Mouse (Mus musculus) liver, adult 2 months (tissue): Measurements from ENCODE around the gene Ren1. TPM values are rescaled to one million over a fixed set of nuclear protein-coding genes. Genes with fewer than 3 reads are reported as not detected.

Source experiments
- DNase-seq: peaks from one replicate; pipeline ENCODE4 v3.0.0-alpha.2; 2011; ENCODE audit warnings: low read depth, low spot score; ENCODE audit errors: extremely low read depth
- H3K27ac ChIP-seq: fragments of 200-500 bp; replicated peaks from 2 replicates; pipeline ENCODE4 v1.5.1; 2012; ENCODE audit warnings: low read depth, mild to moderate bottlenecking, control low read depth, inconsistent platforms, low read length; ENCODE audit not compliant: insufficient read depth
- H3K27me3 ChIP-seq: fragments of 200-500 bp; 2 replicates; pipeline ENCODE4 v1.6.1; 2012; ENCODE audit warnings: mild to moderate bottlenecking, moderate library complexity, low read length, inconsistent platforms; ENCODE audit not compliant: control insufficient read depth, insufficient read depth
- H3K36me3 ChIP-seq: fragments of 200-500 bp; 2 replicates; pipeline ENCODE4 v1.6.1; 2012; ENCODE audit warnings: low read length, inconsistent platforms; ENCODE audit not compliant: control insufficient read depth, insufficient read depth
- H3K4me1 ChIP-seq: fragments of 200-500 bp; 2 replicates; pipeline ENCODE4 v1.6.1; 2011; ENCODE audit warnings: low read length; ENCODE audit not compliant: control insufficient read depth, insufficient read depth
- H3K4me3 ChIP-seq: fragments of 200-500 bp; 2 replicates; pipeline ENCODE4 v1.5.1; 2011; ENCODE audit warnings: low read depth, mild to moderate bottlenecking, control low read depth, low read length, moderate library complexity; ENCODE audit not compliant: insufficient read depth
- H3K79me2 ChIP-seq: fragments of 200-500 bp; 2 replicates; pipeline ENCODE4 v1.6.1; 2012; ENCODE audit warnings: inconsistent platforms, mild to moderate bottlenecking, low read length, moderate library complexity; ENCODE audit not compliant: control insufficient read depth, insufficient read depth
- H3K9ac ChIP-seq: fragments of 200-500 bp; 2 replicates; pipeline ENCODE4 v1.6.1; 2012; ENCODE audit warnings: low read depth, mild to moderate bottlenecking, control low read depth, inconsistent platforms, low read length
- CTCF ChIP-seq: fragments of 200-500 bp; IDR thresholded peaks from 2 replicates; pipeline ENCODE4 v1.5.1; 2011; ENCODE audit warnings: low read depth, low read length, control low read depth
- POLR2A ChIP-seq: fragments of 200-500 bp; IDR thresholded peaks from 2 replicates; pipeline ENCODE4 v1.6.1; 2011; ENCODE audit warnings: low read length, control low read depth; ENCODE audit not compliant: insufficient read depth; ENCODE audit errors: extremely low read depth
- WGBS: fragments of 180-500 bp; shearing (Covaris S2); methylation state at CpG from one replicate; pipeline ENCODE4 v1.1.7; 2018; 5-methylcytosine and 5-hydroxymethylcytosine counted together
- polyA plus RNA-seq: library from polyadenylated mRNA; depleted of rRNA; stranded (reverse); fragments of >200 nt; gene quantifications from 2 replicates; pipeline ENCODE4 v1.2.3, GENCODE M21; 2012
- total RNA-seq: library from RNA; depleted of rRNA; stranded (reverse); fragments of >200 nt; gene quantifications from 2 replicates; pipeline ENCODE4 v1.2.3, GENCODE M21; 2014

Gene Ren1
- total and polyA plus RNA-seq, 2 experiments: 0.18 TPM; not detected in 1

DNA sequence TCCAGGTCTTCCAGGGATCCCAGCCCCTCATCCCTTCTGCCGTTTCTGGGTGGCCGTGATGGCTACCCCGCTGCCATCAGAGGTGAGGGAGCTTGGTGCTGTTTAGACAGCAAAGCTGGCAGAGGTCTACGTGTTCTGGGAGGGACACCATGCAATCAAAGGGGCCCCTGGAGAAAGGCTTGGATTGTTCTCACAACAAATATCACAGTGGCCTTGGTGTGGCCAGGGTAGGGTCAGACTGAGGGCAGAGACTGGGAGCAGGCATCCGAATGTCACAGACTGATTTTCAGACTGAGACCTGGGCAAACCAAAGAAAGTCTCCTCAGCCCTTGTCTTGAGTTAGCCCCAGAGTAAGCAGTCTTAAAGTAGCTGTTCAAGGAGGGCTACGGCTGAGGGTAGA, 21.1 kb downstream of the Ren1 start:
- peak overlapping the region; percentile 86 for H3K27ac ChIP-seq
- DNase-seq: peak; percentile 87
- no peak overlapping the region for H3K4me3 ChIP-seq
- TF ChIP-seq CTCF (no peak), POLR2A (no peak)
- H3K27me3 ChIP-seq: no peaks in the 10 kb centered on the region
- peaks cover 25% of the 10 kb centered on the region; the same call in 1 of the 2 replicates for H3K36me3 ChIP-seq
- no peaks in the 10 kb centered on the region for H3K79me2 ChIP-seq
- H3K9ac ChIP-seq: peak overlapping the region; percentile 35
- peaks cover 61% of the 10 kb centered on the region for H3K4me1 ChIP-seq
- 27% methylated on average over 6 of the region's 6 CpGs for whole genome bisulfite sequencing

DNA sequence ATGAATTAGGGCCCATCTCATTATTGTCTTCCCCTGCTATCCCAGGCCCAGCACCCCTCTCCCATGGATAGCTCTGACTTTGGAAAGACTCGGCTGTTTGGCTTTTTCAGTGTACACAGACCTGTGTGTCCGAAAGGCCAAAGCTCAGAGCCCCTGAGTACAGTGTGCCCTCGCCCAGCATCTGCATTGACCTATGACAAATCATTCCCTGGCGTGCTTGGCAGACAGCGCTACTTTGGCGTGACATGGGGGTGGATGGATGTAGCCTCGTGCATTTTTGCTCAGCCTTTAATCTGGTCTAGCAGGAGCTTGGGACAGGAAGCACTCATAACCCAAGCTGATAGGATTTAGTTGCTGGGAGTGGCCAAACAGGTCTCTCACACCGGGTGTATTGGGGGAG, 21.8 kb downstream of the Ren1 start:
- peak; percentile 98 for DNase-seq
- Histone ChIP-seq H3K27me3 (no peaks in the 10 kb centered on the region), H3K4me3 (no peak overlapping the region), H3K79me2 (no peaks in the 10 kb centered on the region), H3K36me3 (peaks cover 29% of the 10 kb centered on the region), H3K27ac (peak overlapping the region; percentile 92), H3K9ac (peak overlapping the region; percentile 56), H3K4me1 (peaks cover 64% of the 10 kb centered on the region)
- no peak for TF ChIP-seq CTCF
- no peak for TF ChIP-seq POLR2A
- WGBS: 8% methylated on average over 8 of the region's 8 CpGs

DNA sequence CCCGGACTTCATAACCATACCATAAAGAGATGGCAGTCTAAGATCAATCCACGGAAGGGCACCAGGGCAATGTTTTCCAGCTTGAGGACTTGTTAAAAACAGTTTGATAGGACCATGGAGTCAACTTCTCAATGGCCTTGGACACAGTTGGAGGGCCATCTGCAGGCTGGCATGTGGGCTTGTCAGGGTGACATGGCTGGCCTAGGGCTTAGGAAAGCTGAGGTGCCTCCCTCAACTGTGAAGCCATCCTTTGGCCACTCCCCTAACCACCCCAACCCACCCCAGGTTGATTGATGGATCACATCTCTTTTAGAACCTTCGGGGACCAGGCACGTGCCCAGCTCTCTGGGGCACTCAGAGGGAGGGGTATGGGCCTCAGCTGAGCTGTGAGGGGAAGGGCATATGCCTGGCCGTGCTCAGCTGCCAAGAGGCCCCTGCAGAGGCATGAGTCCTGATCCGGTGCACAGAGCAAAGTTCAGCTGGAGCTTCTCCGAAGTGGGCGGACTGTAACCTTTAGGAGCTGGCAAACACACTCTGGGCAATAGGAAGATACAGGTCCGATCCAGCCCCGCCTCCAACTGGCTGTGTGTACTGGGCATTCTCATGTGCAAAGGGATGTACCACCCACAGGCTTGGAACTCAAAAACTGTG, 25.5 kb downstream of the Ren1 start:
- peak; percentile 99 for DNase-seq
- Histone ChIP-seq H3K79me2 (no peaks in the 10 kb centered on the region), H3K4me3 (no peak overlapping the region), H3K4me1 (peaks cover 66% of the 10 kb centered on the region), H3K9ac (peak overlapping the region; percentile 22; the same call in 1 of the 2 replicates), H3K36me3 (peaks cover 29% of the 10 kb centered on the region), H3K27me3 (no peaks in the 10 kb centered on the region), H3K27ac (peak overlapping the region; percentile 89)
- peak; percentile 56 for TF ChIP-seq CTCF
- TF ChIP-seq POLR2A: no peak
- WGBS: 6% methylated on average over 10 of the region's 10 CpGs

DNA sequence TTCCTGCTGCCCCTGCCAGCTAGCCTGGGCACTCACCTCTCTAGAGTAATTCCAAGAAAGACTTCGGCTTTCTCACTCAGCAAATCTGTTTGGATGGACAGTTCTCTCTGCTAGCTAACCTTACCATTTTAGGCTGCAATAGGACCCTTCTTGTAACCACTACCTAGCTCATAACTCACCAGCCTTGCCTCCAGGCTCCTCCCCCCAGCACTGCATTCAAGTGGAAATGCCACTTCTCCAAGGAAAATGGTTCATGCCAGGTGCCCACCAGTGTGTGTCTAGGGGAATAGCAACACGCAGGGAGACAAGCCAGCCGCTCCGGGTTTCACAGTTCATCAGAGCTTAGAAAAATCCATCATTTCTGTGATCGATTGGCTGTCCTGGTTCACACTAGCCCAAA, 27.2 kb downstream of the Ren1 start:
- Histone ChIP-seq H3K4me1 (peaks cover 55% of the 10 kb centered on the region), H3K79me2 (no peaks in the 10 kb centered on the region), H3K36me3 (peaks cover 28% of the 10 kb centered on the region), H3K27me3 (no peaks in the 10 kb centered on the region), H3K4me3 (no peak overlapping the region), H3K9ac (no peak overlapping the region), H3K27ac (peak overlapping the region; percentile 75)
- no peak for TF ChIP-seq CTCF
- TF ChIP-seq POLR2A: no peak
- DNase-seq: peak; percentile 28
- 75% methylated on average over 5 of the region's 5 CpGs for WGBS

DNA sequence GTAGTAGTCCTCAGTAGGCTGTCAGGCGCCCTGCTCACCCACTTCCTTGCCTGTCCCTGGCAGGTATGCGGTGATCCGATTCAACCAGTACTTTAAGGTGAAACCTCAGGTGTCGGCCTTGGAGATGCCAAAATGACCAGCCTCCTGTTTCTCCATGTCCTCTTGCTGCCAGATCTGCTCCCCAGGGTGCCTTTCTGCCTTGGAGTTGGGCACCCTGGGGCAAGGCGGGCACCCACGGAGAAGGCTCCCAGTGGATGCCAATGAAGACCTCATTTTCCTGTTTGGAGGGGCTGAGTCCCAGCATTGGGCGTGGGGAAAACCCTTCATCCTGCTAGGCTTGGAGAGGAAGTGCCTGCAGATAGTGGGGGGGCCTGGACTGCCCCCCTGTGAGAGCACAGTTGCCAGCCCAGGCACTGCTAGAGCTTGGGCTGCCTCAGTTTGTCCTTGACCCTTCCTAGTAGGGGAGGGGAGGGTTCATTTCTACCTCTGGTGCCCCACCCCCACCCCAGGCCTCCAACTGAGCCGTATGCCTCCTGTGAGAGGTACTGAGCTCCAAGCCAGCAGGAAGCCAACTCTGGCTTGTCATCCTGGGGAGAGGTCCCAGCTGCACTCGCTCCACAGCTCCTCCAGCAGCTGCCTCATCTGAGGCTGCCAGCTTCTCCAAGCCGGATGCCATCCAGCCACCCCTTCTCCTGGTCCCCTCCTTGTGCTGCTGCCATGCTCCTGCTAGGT, 29.1 kb downstream of the Ren1 start:
- WGBS: 60% methylated on average over 10 of the region's 10 CpGs
- no peak for TF ChIP-seq CTCF
- no peak for TF ChIP-seq POLR2A
- Histone ChIP-seq H3K4me3 (no peak overlapping the region), H3K9ac (peak overlapping the region; percentile 24; the same call in 1 of the 2 replicates), H3K27ac (peak overlapping the region; percentile 50), H3K36me3 (peaks cover 18% of the 10 kb centered on the region), H3K4me1 (peaks cover 40% of the 10 kb centered on the region), H3K27me3 (no peaks in the 10 kb centered on the region), H3K79me2 (no peaks in the 10 kb centered on the region)
- DNase-seq: peak; percentile 43

DNA sequence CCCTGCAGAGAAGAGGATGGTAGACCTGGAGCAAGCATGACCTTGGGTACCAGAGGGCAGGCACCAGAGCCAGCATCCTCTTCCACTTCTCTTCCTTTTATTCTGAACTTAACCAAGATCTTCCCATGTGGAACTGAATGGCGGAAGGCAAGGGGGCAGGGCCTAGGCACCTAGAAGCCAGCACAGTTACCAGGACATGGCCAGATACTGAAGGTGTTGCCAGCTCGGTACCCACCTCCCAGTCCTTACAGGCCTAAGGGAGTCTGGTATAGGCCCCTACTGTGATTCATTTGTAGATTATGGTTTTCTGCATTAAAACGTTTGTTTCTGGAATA, 29.6 kb downstream of the Ren1 start:
- WGBS: 85% methylated on average over 3 of the region's 3 CpGs
- TF ChIP-seq POLR2A: no peak
- TF ChIP-seq CTCF: no peak
- peaks cover 16% of the 10 kb centered on the region for H3K36me3 ChIP-seq
- no peaks in the 10 kb centered on the region for H3K79me2 ChIP-seq
- H3K9ac ChIP-seq: no peak overlapping the region
- no peak for DNase-seq
- H3K27ac ChIP-seq: peak overlapping the region; percentile 50
- peaks cover 37% of the 10 kb centered on the region for H3K4me1 ChIP-seq
- H3K27me3 ChIP-seq: no peaks in the 10 kb centered on the region
- H3K4me3 ChIP-seq: no peak overlapping the region
